Mouse (Mus musculus) granulocyte monocyte progenitor cell, adult 5-6 weeks (primary cell): ENCODE measurements around the gene Luc7l2. TPM values are rescaled to one million over a fixed set of nuclear protein-coding genes. Genes with fewer than 3 reads are reported as not detected.

Experiments used
- ATAC-seq: replicated peaks from 2 replicates; pipeline ENCODE4 v1.8.0; 2016; ENCODE audit warnings: mild to moderate bottlenecking, moderate TSS enrichment, inconsistent platforms; ENCODE audit not compliant: poor library complexity, severe bottlenecking
- total RNA-seq, 2 experiments: library from RNA; stranded (forward) in 1 of 2; stranded (reverse) in 1 of 2; fragments of 200-712, 200-1000 nt in 1 of 2; fragments of >200 nt in 1 of 2; fragmentation: Nextera tagmentation in 1 of 2; gene quantifications; 2 replicates each; pipeline ENCODE4 v1.2.3; 2014 to 2017

Gene Luc7l2
- total RNA-seq, 2 experiments from 2014 or later, result 176 to 185 TPM

DNA sequence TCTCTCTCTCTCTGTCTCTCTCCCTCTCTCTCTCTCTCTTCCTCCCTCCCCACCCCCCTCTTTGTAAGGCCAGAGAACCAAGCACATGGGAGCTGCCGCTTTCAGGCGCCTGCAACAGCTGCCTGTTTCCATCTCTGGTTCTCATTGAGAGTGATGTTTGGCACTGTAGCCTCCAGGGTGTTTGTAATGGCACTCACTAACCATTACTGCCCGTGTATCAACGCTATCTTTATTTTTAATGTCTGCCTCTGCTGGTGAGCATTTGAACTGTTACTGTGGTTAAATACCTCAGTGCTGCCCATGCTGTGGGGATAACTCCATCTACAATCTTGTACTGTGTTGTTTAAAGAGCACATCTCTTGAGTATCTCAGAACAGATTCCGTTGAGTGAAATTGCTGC lies 90.5 kb downstream of the Luc7l2 start:
- peak; percentile 12 for ATAC-seq

DNA sequence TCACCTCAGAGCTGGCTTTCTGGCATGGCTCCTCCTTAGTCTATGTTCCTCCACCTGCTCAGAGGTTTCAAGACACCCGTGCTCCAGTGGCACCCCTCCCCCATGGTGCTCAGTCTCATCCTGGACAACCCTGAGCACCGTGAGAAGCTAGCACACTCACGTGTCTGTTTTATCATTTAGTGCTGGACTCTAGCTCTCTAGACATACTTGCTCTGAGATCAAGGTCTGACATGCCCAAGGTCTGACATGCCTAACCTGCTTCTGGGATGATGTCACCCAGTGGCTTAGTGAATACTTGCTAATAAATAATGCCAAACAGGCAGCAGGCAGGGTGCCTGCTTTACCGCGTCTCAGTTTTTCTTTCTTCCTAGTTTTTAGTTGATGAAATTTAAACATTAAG lies 91.5 kb downstream of the Luc7l2 start:
- ATAC-seq, result no peak

DNA sequence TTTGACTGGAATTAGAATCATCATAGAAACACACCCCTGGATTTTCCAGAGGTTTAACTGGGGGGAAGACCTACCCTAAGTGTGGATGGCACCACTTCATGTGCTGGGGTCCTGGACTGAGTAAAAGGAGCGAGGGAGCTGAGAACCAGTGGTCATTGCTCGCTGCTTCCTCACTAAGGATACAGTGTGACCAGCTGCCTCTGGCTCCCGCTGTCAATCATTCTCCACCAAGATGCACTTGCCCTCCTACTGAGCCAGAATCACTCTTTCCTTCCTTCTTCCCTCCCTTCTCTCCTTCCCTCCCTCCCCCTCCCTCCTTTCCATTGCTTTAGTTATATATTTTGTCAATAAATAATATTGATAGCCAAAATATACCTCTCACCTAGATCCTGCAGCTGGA lies 91.9 kb downstream of the Luc7l2 start:
- no peak for ATAC-seq

DNA sequence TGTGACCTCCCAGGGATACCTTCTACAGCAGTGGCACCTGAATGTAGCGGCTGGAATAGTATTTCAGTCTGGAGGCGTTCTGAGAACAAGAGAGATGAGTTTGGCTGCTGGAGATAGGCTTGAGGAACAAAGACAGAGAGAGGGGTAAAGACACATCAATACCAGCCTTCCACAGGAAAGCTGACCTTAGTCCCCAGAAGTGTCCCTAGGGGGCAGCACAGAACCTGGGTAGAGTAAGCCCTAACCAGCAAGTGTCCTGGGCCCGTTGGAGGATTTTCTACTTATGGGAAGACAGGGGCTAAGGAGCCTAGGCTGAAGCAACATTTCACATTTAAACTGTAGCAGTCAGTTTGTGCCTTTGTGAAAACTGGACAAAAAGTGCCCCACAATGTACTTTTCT lies 98.4 kb downstream of the Luc7l2 start:
- ATAC-seq, result no peak

DNA sequence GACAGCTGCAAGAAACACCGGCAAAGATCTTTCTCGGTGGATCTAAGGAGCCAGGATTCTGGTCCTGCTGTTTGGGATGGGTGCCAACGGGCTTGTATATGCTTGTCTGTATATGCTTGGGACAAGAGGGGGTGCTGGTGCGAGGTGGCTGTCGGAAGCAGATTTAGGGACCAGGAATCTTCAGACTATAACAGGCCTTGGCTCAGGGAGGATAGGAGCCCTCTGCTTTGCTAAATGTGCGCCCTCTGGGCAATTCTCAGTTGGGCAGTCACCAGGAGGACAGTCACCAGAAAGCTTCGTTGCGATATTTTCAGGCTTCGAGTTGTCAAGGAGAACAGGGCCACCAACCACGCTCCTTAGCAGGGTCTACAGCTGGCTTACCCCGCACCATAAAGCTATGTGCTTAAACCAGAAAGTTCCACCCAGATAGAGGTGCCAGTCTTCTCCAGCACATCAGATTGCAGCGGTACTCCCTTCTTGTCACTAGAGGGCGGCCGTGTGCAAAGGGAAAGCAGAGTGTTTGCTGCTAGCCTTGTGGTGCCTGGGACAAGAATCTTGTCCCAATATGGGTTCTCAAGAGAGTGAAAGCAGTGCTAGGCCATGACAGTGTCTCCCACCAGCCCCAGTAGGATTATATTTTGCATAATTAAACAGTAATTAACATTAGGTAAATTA lies 99.3 kb downstream of the Luc7l2 start:
- peak; percentile 93 for ATAC-seq

Other genes starting within 250 kb of the Luc7l2 start
- gene Zc3hav1, start 196.7 kb upstream of the Luc7l2 start, total RNA-seq (2014; fragmentation: Nextera tagmentation), result 46.8 and 48.4 TPM in 2 replicates
- gene Zc3hav1, start 196.7 kb upstream of the Luc7l2 start, total RNA-seq (2017), result 47.6 and 53.1 TPM in 2 replicates
- gene Ttc26, start 169.9 kb upstream of the Luc7l2 start, total RNA-seq (2014; fragmentation: Nextera tagmentation), result 0.79 TPM in 1 of 2 replicates, not detected in the other
- 0.90 and 1.7 TPM in 2 replicates for gene Ttc26, start 169.9 kb upstream of the Luc7l2 start, total RNA-seq (2017)
- gene Ubn2, start 117.4 kb upstream of the Luc7l2 start, total RNA-seq (2014; fragmentation: Nextera tagmentation), result 48.2 and 57.1 TPM in 2 replicates
- gene Ubn2, start 117.4 kb upstream of the Luc7l2 start, total RNA-seq (2017), result 19.0 and 27.8 TPM in 2 replicates
- gene Fmc1, start 17.8 kb upstream of the Luc7l2 start, total RNA-seq (2014; fragmentation: Nextera tagmentation), result 128 and 160 TPM in 2 replicates
- 61.3 and 84.4 TPM in 2 replicates for gene Fmc1, start 17.8 kb upstream of the Luc7l2 start, total RNA-seq (2017)
- 0.68 TPM in 1 of 2 replicates, not detected in the other for gene Klrg2, start 85.9 kb downstream of the Luc7l2 start, total RNA-seq (2014; fragmentation: Nextera tagmentation)
- 0.30 and 0.72 TPM in 2 replicates for gene Klrg2, start 85.9 kb downstream of the Luc7l2 start, total RNA-seq (2017)
- gene Clec2l, start 111.7 kb downstream of the Luc7l2 start, total RNA-seq (2014; fragmentation: Nextera tagmentation), result 0.45 TPM in 1 of 2 replicates, not detected in the other
- not detected in 2 replicates for gene Clec2l, start 111.7 kb downstream of the Luc7l2 start, total RNA-seq (2017)